Mouse (Mus musculus) liver, embryonic 11.5 days (tissue): ENCODE measurements around the gene Sall4. TPM values are rescaled to one million over a fixed set of nuclear protein-coding genes. Genes with fewer than 3 reads are reported as not detected.

ENCODE experiments used
- ATAC-seq: fragments of 200-750 bp; cut with Nextera tagmentation; replicated peaks from 2 replicates; pipeline ENCODE4 v1.8.0; 2017; ENCODE audit warnings: moderate number of reproducible peaks, mild to moderate bottlenecking, moderate TSS enrichment, moderate library complexity; ENCODE audit not compliant: low FRiP score
- DNase-seq: peaks from one replicate; pipeline ENCODE4 v3.0.0-alpha.2; 2017; ENCODE audit warnings: low spot score
- H3K27ac ChIP-seq: fragments of 300-500 bp; sonication (generic); 2 replicates; pipeline ENCODE4 v1.5.1; 2014; ENCODE audit warnings: mild to moderate bottlenecking, low read depth, low read length, control low read depth
- H3K27me3 ChIP-seq: fragments of 300-500 bp; sonication (generic); replicated peaks from 2 replicates; pipeline ENCODE4 v1.6.1; 2014; ENCODE audit warnings: low read length, mixed read lengths; ENCODE audit not compliant: control insufficient read depth, insufficient read depth
- H3K36me3 ChIP-seq: fragments of 300-500 bp; sonication (generic); 2 replicates; pipeline ENCODE4 v1.6.1; 2014; ENCODE audit warnings: mild to moderate bottlenecking, low read length, moderate library complexity, mixed read lengths; ENCODE audit not compliant: control insufficient read depth, insufficient read depth
- H3K4me1 ChIP-seq: fragments of 300-500 bp; sonication (generic); replicated peaks from 2 replicates; pipeline ENCODE4 v1.6.1; 2014; ENCODE audit warnings: low read length, mixed read lengths; ENCODE audit not compliant: control insufficient read depth, insufficient read depth
- H3K4me2 ChIP-seq: fragments of 300-500 bp; sonication (generic); 2 replicates; pipeline ENCODE4 v1.6.1; 2014; ENCODE audit warnings: mild to moderate bottlenecking, control low read depth, moderate library complexity
- H3K4me3 ChIP-seq: fragments of 300-500 bp; sonication (generic); 2 replicates; pipeline ENCODE4 v1.5.1; 2014; ENCODE audit warnings: low read depth, low read length, control low read depth
- H3K9ac ChIP-seq: fragments of 300-500 bp; sonication (generic); 2 replicates; pipeline ENCODE4 v1.6.1; 2014; ENCODE audit warnings: low read depth, low read length, control low read depth
- H3K9me3 ChIP-seq: fragments of 300-500 bp; sonication (generic); 2 replicates; pipeline ENCODE4 v1.6.1; 2016; ENCODE audit warnings: low read length, inconsistent platforms, mixed read lengths; ENCODE audit not compliant: control insufficient read depth
- WGBS: fragments of 180-500 bp; shearing (Covaris S2); extraction: QIAGEN DNeasy Blood & Tissue Kit; methylation state at CpG from one replicate; pipeline ENCODE4 v1.1.7; 2014; 5-methylcytosine and 5-hydroxymethylcytosine counted together
- polyA plus RNA-seq: library from polyadenylated mRNA; unstranded; fragments of >200 nt; fragmentation: Nextera tagmentation; extraction: Ambion mirVana; gene quantifications from 2 replicates; pipeline ENCODE4 v1.2.1, GENCODE M21; 2014

Gene Sall4
- polyA plus RNA-seq, 1 experiment from 2014 or later = 14.2 TPM

- WGBS = under 1% methylated on average over 72 of the region's 108 CpGs
- Histone ChIP-seq H3K9me3 (no peaks in the 10 kb centered on the region), H3K4me3 (peak overlapping the region; percentile 73), H3K27ac (no peak overlapping the region; the same call in 1 of the 2 replicates), H3K4me1 (no peaks in the 10 kb centered on the region), H3K9ac (peak overlapping the region; percentile 54), H3K36me3 (no peaks in the 10 kb centered on the region), H3K4me2 (peak overlapping the region; percentile 91), H3K27me3 (peaks cover 13% of the 10 kb centered on the region)
- DNase-seq (peak; percentile 75), ATAC-seq (peak; percentile 67)
These were observed 26.3 kb downstream of the Sall4 start for GRCm38 (mm10) chr2:168741273-168742058.

DNA sequence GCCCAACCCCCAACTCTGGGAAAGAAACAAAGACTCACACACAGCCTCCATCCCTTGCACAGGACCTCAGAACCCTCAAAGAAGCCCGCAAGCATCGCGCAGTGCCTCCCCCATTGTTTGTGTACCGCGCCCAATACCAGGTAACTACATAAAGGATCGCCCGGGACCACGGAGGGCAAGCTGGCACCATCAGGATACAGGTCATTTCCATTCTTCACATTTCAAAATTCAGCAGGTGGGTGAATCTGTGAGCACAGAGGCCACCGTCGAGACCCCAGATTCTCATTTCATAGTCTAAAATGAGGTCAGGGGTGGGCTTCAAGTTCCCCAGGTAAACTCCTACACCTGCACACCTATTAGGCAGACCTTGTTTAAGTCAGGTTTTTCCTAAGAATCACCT is 27.2 kb downstream of the Sall4 start:
- no peak overlapping the region for H3K27ac ChIP-seq
- no peaks in the 10 kb centered on the region for H3K4me1 ChIP-seq
- no peaks in the 10 kb centered on the region for H3K9me3 ChIP-seq
- peaks cover 13% of the 10 kb centered on the region for H3K27me3 ChIP-seq
- no peak overlapping the region for H3K9ac ChIP-seq
- no peaks in the 10 kb centered on the region for H3K36me3 ChIP-seq
- WGBS = 80% methylated on average over 10 of the region's 10 CpGs
- H3K4me3 ChIP-seq = peak overlapping the region; percentile 73; the same call in 1 of the 2 replicates
- DNase-seq (no peak), ATAC-seq (no peak)
- H3K4me2 ChIP-seq = peak overlapping the region; percentile 91

GRCm38 (mm10) chr2:168738854-168739253 is 28.9 kb downstream of the Sall4 start:
- DNase-seq = no peak
- no peak overlapping the region for H3K4me3 ChIP-seq
- H3K27ac ChIP-seq = no peak overlapping the region
- no peaks in the 10 kb centered on the region for H3K36me3 ChIP-seq
- no peak overlapping the region for H3K9ac ChIP-seq
- ATAC-seq = no peak
- H3K9me3 ChIP-seq = no peaks in the 10 kb centered on the region
- 91% methylated on average over 1 of the region's 1 CpGs for WGBS
- H3K4me2 ChIP-seq = no peak overlapping the region
- no peaks in the 10 kb centered on the region for H3K4me1 ChIP-seq
- H3K27me3 ChIP-seq = peaks cover 13% of the 10 kb centered on the region

DNA sequence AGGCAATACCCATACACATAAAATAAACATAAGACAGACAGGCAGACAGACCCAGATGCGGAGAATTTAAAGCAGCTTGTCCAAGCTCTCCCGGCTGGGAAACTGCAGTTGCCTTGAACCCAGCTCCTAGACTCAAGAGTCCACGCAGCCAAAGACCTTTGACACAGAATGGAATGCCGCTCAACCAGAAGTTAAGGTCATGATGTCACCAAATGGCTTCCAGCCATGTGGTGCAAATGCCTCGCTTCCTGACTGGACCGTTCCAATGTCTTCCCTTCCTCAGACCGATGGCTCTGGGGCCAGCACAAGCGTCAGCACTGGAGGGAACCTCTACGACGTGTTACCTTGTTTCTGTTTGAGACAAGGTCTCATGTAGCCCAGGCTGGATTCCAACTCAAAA is 29.9 kb downstream of the Sall4 start:
- 91% methylated on average over 10 of the region's 10 CpGs for whole genome bisulfite sequencing
- H3K4me2 ChIP-seq = no peak overlapping the region
- no peak overlapping the region for H3K27ac ChIP-seq
- no peaks in the 10 kb centered on the region for H3K4me1 ChIP-seq
- no peaks in the 10 kb centered on the region for H3K9me3 ChIP-seq
- no peak overlapping the region for H3K9ac ChIP-seq
- DNase-seq = no peak
- ATAC-seq = no peak
- H3K27me3 ChIP-seq = peaks cover 13% of the 10 kb centered on the region
- no peak overlapping the region for H3K4me3 ChIP-seq
- H3K36me3 ChIP-seq = no peaks in the 10 kb centered on the region

DNA sequence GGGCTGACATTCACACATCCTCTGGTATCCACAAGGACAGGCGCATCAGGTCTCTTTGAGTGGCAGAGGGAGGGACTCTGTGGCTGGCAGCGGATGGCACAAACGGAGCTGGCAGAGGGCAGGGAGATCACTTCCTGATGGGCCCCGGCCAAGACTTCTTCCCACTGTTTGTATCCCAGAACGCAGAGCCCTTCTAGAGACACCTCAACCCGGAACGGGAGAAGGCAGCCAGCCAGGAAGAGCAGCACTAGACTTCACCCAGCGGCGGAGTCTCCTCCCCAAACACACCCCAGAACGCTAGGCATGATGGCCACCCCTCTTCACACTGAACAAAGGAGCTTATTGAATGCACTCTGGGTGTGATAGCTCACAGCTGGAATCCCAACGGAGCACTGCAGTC is 33.7 kb downstream of the Sall4 start:
- H3K9me3 ChIP-seq = no peaks in the 10 kb centered on the region
- H3K4me2 ChIP-seq = no peak overlapping the region
- no peaks in the 10 kb centered on the region for H3K36me3 ChIP-seq
- ATAC-seq (no peak), DNase-seq (no peak)
- no peaks in the 10 kb centered on the region for H3K4me1 ChIP-seq
- H3K9ac ChIP-seq = no peak overlapping the region
- WGBS = 55% methylated on average over 11 of the region's 11 CpGs
- no peak overlapping the region for H3K27ac ChIP-seq
- H3K27me3 ChIP-seq = no peaks in the 10 kb centered on the region
- no peak overlapping the region for H3K4me3 ChIP-seq

- ATAC-seq = no peak
- Histone ChIP-seq H3K36me3 (no peaks in the 10 kb centered on the region), H3K4me1 (no peaks in the 10 kb centered on the region), H3K9ac (no peak overlapping the region), H3K9me3 (no peaks in the 10 kb centered on the region), H3K27me3 (no peaks in the 10 kb centered on the region), H3K27ac (no peak overlapping the region), H3K4me3 (no peak overlapping the region), H3K4me2 (no peak overlapping the region)
- no peak for DNase-seq
- WGBS = 83% methylated on average over 8 of the region's 8 CpGs
These were observed 36.5 kb downstream of the Sall4 start for GRCm38 (mm10) chr2:168731258-168731657.

DNA sequence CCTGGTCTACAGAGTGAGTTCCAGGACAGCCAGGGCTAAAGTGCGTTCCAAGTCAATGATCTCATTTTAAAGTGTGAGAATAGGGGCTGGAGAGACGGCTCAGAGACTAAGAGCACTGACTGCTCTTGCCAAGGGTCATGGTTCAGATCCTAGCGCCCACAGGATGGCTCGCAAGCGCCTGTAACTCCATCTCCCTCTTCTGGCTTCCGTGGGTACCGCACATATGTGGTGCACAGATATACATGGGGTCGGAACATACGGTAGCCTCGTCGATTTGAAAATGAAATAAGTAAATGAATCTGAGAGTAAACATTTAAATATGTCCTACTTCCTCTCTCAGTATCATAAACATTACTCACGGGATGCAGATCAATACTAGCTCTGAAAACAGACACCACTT is 38.0 kb downstream of the Sall4 start:
- no peaks in the 10 kb centered on the region for H3K4me1 ChIP-seq
- no peaks in the 10 kb centered on the region for H3K27me3 ChIP-seq
- ATAC-seq (no peak), DNase-seq (no peak)
- H3K9me3 ChIP-seq = no peaks in the 10 kb centered on the region
- no peak overlapping the region for H3K9ac ChIP-seq
- no peak overlapping the region for H3K4me2 ChIP-seq
- no peaks in the 10 kb centered on the region for H3K36me3 ChIP-seq
- WGBS = 79% methylated on average over 12 of the region's 12 CpGs
- no peak overlapping the region for H3K4me3 ChIP-seq
- H3K27ac ChIP-seq = no peak overlapping the region

- no peak overlapping the region for H3K4me3 ChIP-seq
- WGBS = 80% methylated on average over 12 of the region's 12 CpGs
- H3K4me1 ChIP-seq = no peaks in the 10 kb centered on the region
- H3K9me3 ChIP-seq = no peaks in the 10 kb centered on the region
- H3K9ac ChIP-seq = no peak overlapping the region
- no peak for ATAC-seq
- no peak overlapping the region for H3K27ac ChIP-seq
- no peaks in the 10 kb centered on the region for H3K36me3 ChIP-seq
- H3K4me2 ChIP-seq = no peak overlapping the region
- DNase-seq = no peak
- no peaks in the 10 kb centered on the region for H3K27me3 ChIP-seq
These were observed 39.7 kb downstream of the Sall4 start for GRCm38 (mm10) chr2:168728045-168728444.

GRCm38 (mm10) chr2:168726007-168726406 is 41.7 kb downstream of the Sall4 start:
- Histone ChIP-seq H3K4me2 (no peak overlapping the region), H3K27ac (no peak overlapping the region), H3K4me3 (no peak overlapping the region), H3K27me3 (no peaks in the 10 kb centered on the region), H3K4me1 (no peaks in the 10 kb centered on the region), H3K36me3 (no peaks in the 10 kb centered on the region), H3K9me3 (no peaks in the 10 kb centered on the region), H3K9ac (no peak overlapping the region)
- 51% methylated on average over 6 of the region's 6 CpGs for whole genome bisulfite sequencing
- ATAC-seq = peak; percentile 67; the same call in 1 of the 2 replicates
- peak; percentile 52 for DNase-seq
